ENCODE assay signal across 8 mouse cellular contexts in the genomic region with DNA sequence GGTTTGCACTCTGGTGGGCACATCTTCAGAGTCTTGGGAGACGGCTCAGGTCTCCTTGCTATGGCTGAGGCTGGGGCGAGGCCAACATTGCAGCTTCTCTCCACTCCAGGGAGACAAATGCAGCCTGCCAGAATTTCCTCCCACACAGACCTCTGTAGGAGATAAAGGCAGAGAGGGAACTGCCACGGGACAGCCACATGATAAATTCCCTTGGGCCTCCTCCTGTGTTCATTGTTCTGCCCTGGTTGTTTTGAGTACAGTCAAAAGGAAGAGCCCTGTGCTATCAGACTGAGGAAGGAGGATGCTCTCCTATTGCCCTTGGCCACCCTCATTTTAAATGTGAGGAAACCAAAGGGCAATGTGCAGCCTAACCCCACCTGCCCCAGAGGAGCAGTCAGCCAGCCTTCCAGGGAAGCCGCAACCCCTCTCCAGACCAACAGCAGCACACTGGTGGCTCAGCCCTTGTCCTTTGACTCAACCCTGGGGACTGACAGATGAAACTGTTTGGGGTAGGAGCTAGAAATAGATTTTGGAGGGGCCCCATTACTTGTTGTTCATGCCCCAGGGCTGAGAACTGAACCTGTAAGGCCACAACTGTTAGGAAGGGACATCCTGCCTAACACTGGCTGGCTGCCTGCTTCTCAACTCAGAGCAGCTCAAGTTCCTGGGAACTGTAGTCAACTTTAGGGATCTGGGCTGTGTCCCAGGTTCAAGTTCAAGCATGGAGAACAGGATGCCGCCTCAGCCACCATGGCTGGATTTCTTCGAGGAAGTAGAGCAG.
DNase-seq lines count a peak whose midpoint lies in the region; ATAC-seq and TF ChIP-seq lines count a peak whose summit lies in the region.

No protein-coding gene starts in this region.

- H3K9me3 ChIP-seq in heart, postnatal 0 days (replicated peaks; ENCODE audit: control insufficient read depth, low read length): no peaks in the 10 kb centered on the region
- no peaks in the 10 kb centered on the region for H3K9me3 ChIP-seq in lung, postnatal 0 days (ENCODE audit: low read length)
- H3K9me3 ChIP-seq in stomach, embryonic 16.5 days (replicated peaks; ENCODE audit: control insufficient read depth, low read length): no peaks in the 10 kb centered on the region

- H3K4me2 ChIP-seq in heart, postnatal 0 days (ENCODE audit: low read depth, low read length): no peak overlapping the region
- H3K4me2 ChIP-seq in lung, postnatal 0 days (replicated peaks; ENCODE audit: low read depth, low read length): no peak overlapping the region
- no peak overlapping the region for H3K4me2 ChIP-seq in stomach, embryonic 16.5 days (ENCODE audit: low read depth, low read length)

- peak overlapping the region; percentile 80 for H3K27ac ChIP-seq in heart, postnatal 0 days (ENCODE audit: low read depth)
- 0 out of 2 replicates have a peak overlapping the region, but pooled peaks have one; percentile 14 for H3K27ac ChIP-seq in lung, postnatal 0 days (ENCODE audit: low read length)
- H3K27ac ChIP-seq in stomach, embryonic 16.5 days (ENCODE audit: low read length): peak overlapping the region; percentile 48

- no peak overlapping the region for H3K4me3 ChIP-seq in heart, postnatal 0 days (ENCODE audit: low read depth, low read length)
- H3K4me3 ChIP-seq in lung, postnatal 0 days (ENCODE audit: low read depth, low read length): no peak overlapping the region
- H3K4me3 ChIP-seq in stomach, embryonic 16.5 days (replicated peaks; ENCODE audit: low read length): no peak overlapping the region

- peak; percentile 49 to 55 for DNase-seq in B cell, adult 2 months
- peak; percentile 29 for DNase-seq in R1 (ENCODE audit: low read depth, low spot score)
- DNase-seq in fat pad, adult 2 months (ENCODE audit: extremely low read depth, low read depth, low spot score): peak; percentile 55
- DNase-seq in heart, postnatal 0 days (ENCODE audit: low spot score): peak; percentile 91
- peak; percentile 78 for DNase-seq in kidney, postnatal 14 days
- DNase-seq in lung, postnatal 0 days (ENCODE audit: low spot score): peak; percentile 71
- no peak for DNase-seq in thymus, postnatal 36 days

- H3K27me3 ChIP-seq in heart, postnatal 0 days (ENCODE audit: control insufficient read depth, insufficient read depth, low read length): no peaks in the 10 kb centered on the region
- H3K27me3 ChIP-seq in lung, postnatal 0 days (replicated peaks; ENCODE audit: insufficient read depth, low read length): no peaks in the 10 kb centered on the region
- no peaks in the 10 kb centered on the region for H3K27me3 ChIP-seq in stomach, embryonic 16.5 days (ENCODE audit: control insufficient read depth, insufficient read depth, low read length)

- H3K9ac ChIP-seq in heart, postnatal 0 days (replicated peaks; ENCODE audit: low read depth, low read length): 0 out of 2 replicates have a peak overlapping the region, but pooled peaks have one; percentile 7
- no peak overlapping the region for H3K9ac ChIP-seq in lung, postnatal 0 days (replicated peaks; ENCODE audit: low read depth)
- H3K9ac ChIP-seq in stomach, embryonic 16.5 days (ENCODE audit: low read length): peak overlapping the region; percentile 3; the same call in 1 of the 2 replicates

- 28% methylated on average over 6 of the region's 6 CpGs for WGBS in heart, postnatal 0 days
- WGBS in lung, postnatal 0 days: 44% methylated on average over 6 of the region's 6 CpGs
- 47% methylated on average over 6 of the region's 6 CpGs for WGBS in stomach, embryonic 16.5 days

- TF ChIP-seq CTCF in heart, postnatal 0 days (IDR thresholded peaks at IDR 0.05; ENCODE audit: low read depth): no peak
- TF ChIP-seq CTCF in lung, postnatal 0 days (IDR thresholded peaks at IDR 0.05): no peak

- peak; percentile 95 for TF ChIP-seq EP300 in heart, postnatal 0 days (IDR thresholded peaks at IDR 0.05; ENCODE audit: low read depth)
- TF ChIP-seq EP300 in lung, postnatal 0 days (IDR thresholded peaks at IDR 0.05): peak; percentile 55

- H3K4me1 ChIP-seq in heart, postnatal 0 days (ENCODE audit: control insufficient read depth, insufficient read depth): peaks cover 60% of the 10 kb centered on the region
- H3K4me1 ChIP-seq in lung, postnatal 0 days (ENCODE audit: insufficient read depth, low read depth, low read length): peaks cover 14% of the 10 kb centered on the region
- peaks cover 43% of the 10 kb centered on the region for H3K4me1 ChIP-seq in stomach, embryonic 16.5 days (ENCODE audit: control insufficient read depth, insufficient read depth, low read length)

- ATAC-seq in heart, postnatal 0 days (ENCODE audit: insufficient read depth, low read depth): peak; percentile 75
- ATAC-seq in lung, postnatal 0 days: peak; percentile 74
- ATAC-seq in stomach, embryonic 16.5 days (ENCODE audit: insufficient read depth, low FRiP score): peak; percentile 23; the same call in 1 of the 2 replicates

- H3K36me3 ChIP-seq in heart, postnatal 0 days (replicated peaks; ENCODE audit: control insufficient read depth, insufficient read depth, low read length): no peaks in the 10 kb centered on the region
- no peaks in the 10 kb centered on the region for H3K36me3 ChIP-seq in lung, postnatal 0 days (ENCODE audit: insufficient read depth, low read length)
- H3K36me3 ChIP-seq in stomach, embryonic 16.5 days (ENCODE audit: control insufficient read depth, insufficient read depth, low read length): no peaks in the 10 kb centered on the region

Comparison
In these comparisons a context has a peak if more than half of its experiments do, and no peak if none do; other contexts are left out.
1. DNase-seq: peak in B cell, adult 2 months (2 of 2), R1 (single experiment), fat pad, adult 2 months (single experiment), heart, postnatal 0 days (single experiment), kidney, postnatal 14 days (single experiment) and lung, postnatal 0 days (single experiment); none in thymus, postnatal 36 days (0 of 2).
2. ATAC-seq: peak in every context shown above with its lines; median percentile 75 in heart, postnatal 0 days; 74 in lung, postnatal 0 days; 23 in stomach, embryonic 16.5 days.
3. H3K27ac ChIP-seq: peak in every context shown above with its lines; median percentile 80 in heart, postnatal 0 days; 48 in stomach, embryonic 16.5 days; 14 in lung, postnatal 0 days.